Mouse (Mus musculus) bone marrow macrophage, adult 2 months (primary cell): ENCODE measurements around the gene Tm7sf2.

Source experiments
- CTCF ChIP-seq: IDR thresholded peaks from 2 replicates; pipeline ENCODE4 v1.5.1; 2012; ENCODE audit warnings: low read depth, mild to moderate bottlenecking, low read length, moderate library complexity
- POLR2A ChIP-seq: IDR thresholded peaks from 2 replicates; pipeline ENCODE4 v1.6.1; 2012; ENCODE audit warnings: mild to moderate bottlenecking, low read depth, low read length, borderline replicate concordance

DNA sequence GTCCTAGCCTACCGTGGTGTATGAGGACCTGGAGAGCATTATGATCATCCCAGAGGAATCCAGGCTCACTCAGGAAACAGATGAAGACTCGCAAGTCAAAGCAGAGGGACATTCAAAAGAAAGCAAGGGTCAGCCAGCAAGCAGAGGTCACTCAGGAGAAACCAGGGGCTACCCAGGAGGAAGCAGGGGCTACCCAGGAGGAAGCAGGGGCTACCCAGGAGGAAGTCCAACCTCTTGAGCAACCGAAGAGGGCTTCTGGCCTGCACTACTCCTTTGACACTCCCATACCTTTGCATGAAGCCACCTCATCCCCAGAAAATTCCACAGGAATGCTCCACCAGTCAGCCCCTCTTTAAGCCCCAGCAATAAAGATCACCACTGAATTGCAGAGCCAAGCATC, 29.7 kb upstream of the Tm7sf2 start:
- TF ChIP-seq CTCF (no peak), POLR2A (no peak)
